Mouse (Mus musculus): ENCODE results near the gene Adcy1.
A peak's percentile ranks its signal among the peaks of the same experiment; 100 is the strongest.

The Adcy1 gene

DNA sequence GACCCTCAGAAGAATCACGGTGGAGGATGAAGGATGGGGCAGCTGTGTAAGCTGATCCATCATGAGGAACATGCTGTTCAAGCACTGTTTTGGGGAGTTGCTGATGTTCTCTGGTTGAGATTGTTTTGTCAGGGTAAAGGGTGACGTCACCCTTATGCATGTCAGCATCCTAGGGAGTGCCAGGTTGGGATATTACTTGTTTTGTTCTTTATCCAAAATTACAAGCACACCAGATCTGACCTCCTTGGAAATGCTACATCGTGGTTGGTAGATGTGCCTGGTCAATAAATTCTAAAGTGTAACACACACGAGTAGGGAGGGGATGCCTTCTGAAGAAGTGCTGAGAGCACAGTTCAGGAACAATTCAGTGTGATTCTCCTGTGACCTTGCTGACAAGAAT is 93.1 kb downstream of the Adcy1 start:
- 0 out of 2 replicates have a peak, but pooled peaks cover 2% of the 10 kb centered on the region for H3K36me3 ChIP-seq (ENCODE audit: insufficient read depth, low read length)
- H3K4me3 ChIP-seq (replicated peaks; ENCODE audit: low read length) = no peak overlapping the region
- TF ChIP-seq NANOG (IDR thresholded peaks at IDR 0.05; ENCODE audit: borderline replicate concordance, low read length) (no peak), POU5F1 (IDR thresholded peaks at IDR 0.05; ENCODE audit: borderline replicate concordance, low read length) (no peak), CTCF (conservative IDR thresholded peaks at IDR 0.05; ENCODE audit: low read length) (no peak)
- no peaks in the 10 kb centered on the region for H3K9me3 ChIP-seq (ENCODE audit: low read length)
- H3K4me1 ChIP-seq (replicated peaks; ENCODE audit: low read depth, low read length) = peaks cover 6% of the 10 kb centered on the region
- H3K27me3 ChIP-seq (ENCODE audit: insufficient read depth, low read length) = no peaks in the 10 kb centered on the region

DNA sequence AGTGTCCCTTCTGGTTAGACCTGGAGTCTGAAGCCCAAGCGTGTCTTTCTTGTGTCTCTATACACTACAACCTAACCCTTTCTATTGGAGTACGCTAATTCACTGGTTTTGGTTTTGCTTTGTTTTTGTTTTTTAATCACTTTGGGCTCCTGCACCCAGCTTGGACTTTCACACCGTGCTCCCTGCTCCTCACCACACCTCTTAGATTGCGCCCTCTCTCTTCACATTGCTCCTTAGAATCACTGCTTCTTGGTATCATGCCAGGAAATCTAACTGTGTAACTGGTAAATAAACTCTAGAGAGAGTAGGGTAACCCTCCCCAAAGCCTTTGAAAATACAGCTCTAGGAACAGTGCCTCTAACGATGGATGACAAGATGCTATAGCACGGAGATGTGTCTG is 94.9 kb downstream of the Adcy1 start:
- TF ChIP-seq CTCF (conservative IDR thresholded peaks at IDR 0.05; ENCODE audit: low read length) = no peak
- Histone ChIP-seq H3K4me3 (replicated peaks; ENCODE audit: low read length) (no peak overlapping the region), H3K9me3 (ENCODE audit: low read length) (no peaks in the 10 kb centered on the region), H3K36me3 (ENCODE audit: insufficient read depth, low read length) (no peaks in the 10 kb centered on the region), H3K27me3 (ENCODE audit: insufficient read depth, low read length) (no peaks in the 10 kb centered on the region), H3K4me1 (replicated peaks; ENCODE audit: low read depth, low read length) (peaks cover 7% of the 10 kb centered on the region)

DNA sequence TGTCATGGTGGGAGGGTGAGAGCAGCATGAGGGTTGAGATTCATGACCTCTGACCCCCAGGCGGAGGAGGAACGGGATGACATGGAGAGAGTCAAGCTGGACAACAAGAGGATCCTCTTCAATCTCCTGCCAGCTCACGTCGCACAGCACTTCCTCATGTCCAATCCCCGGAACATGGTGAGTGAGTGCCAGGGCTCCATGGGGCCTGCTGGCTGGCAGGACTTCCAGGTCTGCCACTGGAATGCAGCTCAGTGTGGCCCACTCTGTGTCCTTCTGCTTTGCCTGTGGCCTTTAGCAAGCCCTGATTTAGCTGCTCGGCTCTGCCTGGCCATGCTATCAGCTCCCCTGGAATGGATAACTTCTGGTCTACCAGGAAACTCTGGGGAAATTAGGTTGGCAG is 96.9 kb downstream of the Adcy1 start:
- Histone ChIP-seq H3K36me3 (ENCODE audit: insufficient read depth, low read length) (no peaks in the 10 kb centered on the region), H3K9me3 (ENCODE audit: low read length) (no peaks in the 10 kb centered on the region), H3K4me3 (replicated peaks; ENCODE audit: low read length) (no peak overlapping the region), H3K4me1 (replicated peaks; ENCODE audit: low read depth, low read length) (peaks cover 7% of the 10 kb centered on the region), H3K27me3 (ENCODE audit: insufficient read depth, low read length) (no peaks in the 10 kb centered on the region)
- TF ChIP-seq CTCF (conservative IDR thresholded peaks at IDR 0.05; ENCODE audit: low read length) (no peak), NANOG (IDR thresholded peaks at IDR 0.05; ENCODE audit: borderline replicate concordance, low read length) (no peak)

DNA sequence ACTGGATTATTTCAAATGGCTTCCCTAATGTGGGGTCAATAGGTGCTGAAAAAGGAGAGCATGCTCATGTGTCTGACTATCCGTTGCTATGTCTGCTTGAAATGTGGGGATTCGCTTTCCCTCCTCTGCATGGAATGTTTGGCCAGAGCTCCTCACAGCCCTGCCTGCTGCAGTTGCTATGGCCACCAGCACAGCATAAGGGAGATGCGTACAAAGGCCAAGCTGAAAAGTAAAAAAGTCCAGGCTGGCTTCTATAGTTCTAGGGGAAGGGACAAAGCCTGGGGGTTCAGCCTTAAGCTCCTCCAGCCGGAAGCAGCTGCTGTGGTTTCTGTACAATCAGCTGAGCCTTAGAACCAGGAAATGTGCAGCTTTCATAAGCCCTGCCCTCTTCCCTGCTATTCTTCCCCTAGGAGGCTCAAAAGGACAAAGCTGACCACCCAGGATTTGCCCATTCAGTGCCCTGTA is 97.4 kb downstream of the Adcy1 start:
- no peaks in the 10 kb centered on the region for H3K27me3 ChIP-seq (ENCODE audit: insufficient read depth, low read length)
- no peak overlapping the region for H3K4me3 ChIP-seq (replicated peaks; ENCODE audit: low read length)
- H3K4me1 ChIP-seq (replicated peaks; ENCODE audit: low read depth, low read length) = peaks cover 7% of the 10 kb centered on the region
- H3K36me3 ChIP-seq (ENCODE audit: insufficient read depth, low read length) = peaks cover 5% of the 10 kb centered on the region; the same call in 1 of the 2 replicates
- no peaks in the 10 kb centered on the region for H3K9me3 ChIP-seq (ENCODE audit: low read length)
- TF ChIP-seq NANOG (IDR thresholded peaks at IDR 0.05; ENCODE audit: borderline replicate concordance, low read length) (no peak), CTCF (conservative IDR thresholded peaks at IDR 0.05; ENCODE audit: low read length) (no peak), POU5F1 (IDR thresholded peaks at IDR 0.05; ENCODE audit: borderline replicate concordance, low read length) (no peak)

DNA sequence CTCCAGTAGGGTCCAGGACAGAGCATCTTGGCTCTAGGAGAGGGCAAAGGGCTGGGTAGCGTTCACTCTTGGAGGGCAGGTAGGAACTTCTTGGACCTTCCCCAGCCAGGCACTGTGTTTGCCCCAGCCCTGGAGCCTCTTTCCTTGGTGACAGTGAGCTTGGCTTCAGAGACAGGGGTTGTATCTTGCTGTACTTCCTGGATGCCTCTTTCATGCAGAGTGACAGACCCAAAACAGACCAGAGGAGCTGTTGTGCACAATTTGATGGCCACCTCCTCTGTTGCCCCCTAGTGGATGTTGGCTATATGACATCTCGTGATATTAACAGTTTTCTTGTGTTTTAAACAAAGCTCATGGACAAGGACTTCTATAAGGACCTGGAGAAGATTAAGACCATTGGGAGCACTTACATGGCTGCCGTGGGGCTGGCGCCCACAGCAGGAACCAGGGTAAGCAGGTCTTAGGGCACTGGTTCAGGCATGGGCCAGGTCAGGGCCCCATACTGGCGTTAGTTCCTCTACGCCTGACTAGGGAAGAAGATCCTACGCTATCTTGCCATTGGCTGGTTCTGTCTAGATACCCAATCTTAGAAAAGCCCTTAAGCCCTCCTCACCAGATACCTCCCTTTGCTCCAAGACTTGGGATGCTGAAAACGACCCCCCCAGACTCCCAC is 98.3 kb downstream of the Adcy1 start:
- TF ChIP-seq CTCF (conservative IDR thresholded peaks at IDR 0.05; ENCODE audit: low read length) (peak; percentile 86), POU5F1 (IDR thresholded peaks at IDR 0.05; ENCODE audit: borderline replicate concordance, low read length) (no peak), NANOG (IDR thresholded peaks at IDR 0.05; ENCODE audit: borderline replicate concordance, low read length) (no peak)
- Histone ChIP-seq H3K4me3 (replicated peaks; ENCODE audit: low read length) (no peak overlapping the region), H3K27me3 (ENCODE audit: insufficient read depth, low read length) (no peaks in the 10 kb centered on the region), H3K4me1 (replicated peaks; ENCODE audit: low read depth, low read length) (peaks cover 7% of the 10 kb centered on the region), H3K9me3 (ENCODE audit: low read length) (no peaks in the 10 kb centered on the region), H3K36me3 (ENCODE audit: insufficient read depth, low read length) (peaks cover 5% of the 10 kb centered on the region; the same call in 1 of the 2 replicates)

DNA sequence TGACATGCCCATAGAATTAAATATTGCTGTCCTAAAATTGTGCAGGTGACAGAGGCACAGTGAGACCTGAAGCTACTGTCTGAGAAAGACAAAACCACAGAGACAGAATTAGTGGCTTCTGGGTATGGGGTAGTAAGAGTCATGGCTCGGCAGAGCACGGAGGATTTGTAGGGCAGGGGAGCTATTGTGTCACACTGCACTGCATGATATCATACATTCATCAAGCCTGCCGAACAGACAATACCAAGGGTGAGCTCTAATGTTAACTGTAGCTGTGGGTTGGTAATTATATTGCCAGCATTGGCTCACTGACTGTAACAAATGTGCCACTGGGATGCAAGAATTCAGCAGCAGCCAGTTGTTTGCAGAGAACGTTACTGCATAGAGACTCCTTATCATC is 101.1 kb downstream of the Adcy1 start:
- no peaks in the 10 kb centered on the region for H3K27me3 ChIP-seq (ENCODE audit: insufficient read depth, low read length)
- H3K4me1 ChIP-seq (replicated peaks; ENCODE audit: low read depth, low read length) = peaks cover 7% of the 10 kb centered on the region
- no peak overlapping the region for H3K4me3 ChIP-seq (replicated peaks; ENCODE audit: low read length)
- TF ChIP-seq NANOG (IDR thresholded peaks at IDR 0.05; ENCODE audit: borderline replicate concordance, low read length) (no peak), CTCF (conservative IDR thresholded peaks at IDR 0.05; ENCODE audit: low read length) (no peak), POU5F1 (IDR thresholded peaks at IDR 0.05; ENCODE audit: borderline replicate concordance, low read length) (no peak)
- H3K36me3 ChIP-seq (ENCODE audit: insufficient read depth, low read length) = peaks cover 5% of the 10 kb centered on the region; the same call in 1 of the 2 replicates
- no peaks in the 10 kb centered on the region for H3K9me3 ChIP-seq (ENCODE audit: low read length)

DNA sequence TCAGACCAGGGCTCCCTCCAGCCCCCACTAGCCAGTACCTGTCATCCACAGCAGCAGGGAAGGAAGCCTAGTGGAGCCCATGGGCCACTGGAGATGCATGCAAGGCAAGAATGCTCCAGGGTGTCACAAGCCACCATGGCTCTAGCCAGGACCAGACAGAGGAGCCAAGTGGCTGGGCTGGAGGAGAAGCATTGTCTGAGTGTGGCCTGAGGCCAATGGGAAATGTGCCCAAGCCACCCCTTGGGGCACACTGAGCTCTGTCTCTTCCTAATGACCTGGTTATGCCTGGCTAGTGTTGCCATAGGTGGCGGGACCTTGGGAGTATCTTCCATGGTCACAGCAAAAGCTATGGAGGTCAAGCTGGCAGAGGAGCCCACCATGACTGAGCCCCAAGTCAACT is 106.4 kb downstream of the Adcy1 start:
- Histone ChIP-seq H3K4me1 (replicated peaks; ENCODE audit: low read depth, low read length) (no peaks in the 10 kb centered on the region), H3K36me3 (ENCODE audit: insufficient read depth, low read length) (peaks cover 5% of the 10 kb centered on the region; the same call in 1 of the 2 replicates), H3K27me3 (ENCODE audit: insufficient read depth, low read length) (no peaks in the 10 kb centered on the region), H3K4me3 (replicated peaks; ENCODE audit: low read length) (no peak overlapping the region), H3K9me3 (ENCODE audit: low read length) (no peaks in the 10 kb centered on the region)
- TF ChIP-seq POU5F1 (IDR thresholded peaks at IDR 0.05; ENCODE audit: borderline replicate concordance, low read length) (no peak), CTCF (conservative IDR thresholded peaks at IDR 0.05; ENCODE audit: low read length) (no peak), NANOG (IDR thresholded peaks at IDR 0.05; ENCODE audit: borderline replicate concordance, low read length) (no peak)

DNA sequence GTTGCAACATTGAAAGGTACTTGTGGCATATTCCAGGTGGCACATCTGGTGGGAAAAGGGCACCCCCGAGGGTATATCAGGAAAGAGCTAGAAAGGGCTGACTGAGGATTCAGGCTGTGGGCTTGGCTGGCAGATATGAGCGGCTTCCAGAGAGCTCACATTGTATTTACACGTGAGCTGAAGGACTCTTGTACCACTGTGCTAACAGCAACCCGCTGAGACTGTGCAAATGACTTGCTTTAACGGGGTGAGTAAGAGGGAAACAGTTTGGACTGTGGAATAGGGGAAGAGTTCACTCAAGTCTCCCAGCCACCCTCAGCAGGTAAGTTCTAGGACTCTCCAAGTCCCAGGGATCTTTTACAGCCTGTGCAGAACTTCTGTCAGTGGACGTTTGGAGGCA is 110.4 kb downstream of the Adcy1 start:
- no peak for TF ChIP-seq CTCF (conservative IDR thresholded peaks at IDR 0.05; ENCODE audit: low read length)
- no peak for TF ChIP-seq NANOG (IDR thresholded peaks at IDR 0.05; ENCODE audit: borderline replicate concordance, low read length)
- no peak for TF ChIP-seq POU5F1 (IDR thresholded peaks at IDR 0.05; ENCODE audit: borderline replicate concordance, low read length)
- Histone ChIP-seq H3K27me3 (ENCODE audit: insufficient read depth, low read length) (no peaks in the 10 kb centered on the region), H3K4me3 (replicated peaks; ENCODE audit: low read length) (no peak overlapping the region), H3K9me3 (ENCODE audit: low read length) (no peaks in the 10 kb centered on the region), H3K4me1 (replicated peaks; ENCODE audit: low read depth, low read length) (no peaks in the 10 kb centered on the region), H3K36me3 (ENCODE audit: insufficient read depth, low read length) (no peaks in the 10 kb centered on the region)

DNA sequence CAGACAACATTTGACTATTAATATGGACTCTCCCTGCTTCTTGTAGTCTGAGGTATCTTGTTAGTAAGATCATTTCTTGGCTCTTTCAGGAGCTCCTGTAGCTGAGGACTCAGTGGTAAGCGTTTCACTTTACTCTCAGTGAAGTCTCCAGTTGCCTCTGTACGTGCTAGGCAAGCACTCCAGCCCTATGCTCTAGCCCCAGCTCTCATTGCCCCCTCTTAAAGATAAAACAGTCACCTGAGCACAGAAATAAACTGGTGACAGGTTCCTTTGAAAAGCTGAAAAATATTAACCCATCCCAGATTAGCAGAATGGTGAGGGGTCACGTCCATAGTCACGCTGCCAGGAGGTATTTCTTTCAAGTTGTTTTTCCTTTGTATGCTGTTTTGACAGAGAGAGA is 115.4 kb downstream of the Adcy1 start:
- Histone ChIP-seq H3K27me3 (ENCODE audit: insufficient read depth, low read length) (no peaks in the 10 kb centered on the region), H3K4me1 (replicated peaks; ENCODE audit: low read depth, low read length) (no peaks in the 10 kb centered on the region), H3K4me3 (replicated peaks; ENCODE audit: low read length) (no peak overlapping the region), H3K9me3 (ENCODE audit: low read length) (no peaks in the 10 kb centered on the region), H3K36me3 (ENCODE audit: insufficient read depth, low read length) (no peaks in the 10 kb centered on the region)
- TF ChIP-seq POU5F1 (IDR thresholded peaks at IDR 0.05; ENCODE audit: borderline replicate concordance, low read length) = no peak
- TF ChIP-seq NANOG (IDR thresholded peaks at IDR 0.05; ENCODE audit: borderline replicate concordance, low read length) = no peak
- TF ChIP-seq CTCF (conservative IDR thresholded peaks at IDR 0.05; ENCODE audit: low read length) = no peak

Data from E14TG2a.4 (cell line).